In genomic region chr1:37871704-37872103, GRCm38 (mm10) we compare ENCODE assay signal across 8 mouse cellular contexts. TPM values are rescaled to one million over a fixed set of nuclear protein-coding genes. Genes with fewer than 3 reads are reported as not detected.
DNase-seq lines count a peak whose midpoint lies in the region; ATAC-seq and TF ChIP-seq lines count a peak whose summit lies in the region.

Gene Lipt1, plus strand, starts transcription at chr1:37871738.

- no peak for TF ChIP-seq CTCF in liver, embryonic 14.5 days (IDR thresholded peaks at IDR 0.05; ENCODE audit: low read depth)

- 3% methylated on average over 7 of the region's 7 CpGs for WGBS in heart, embryonic 14.5 days
- WGBS in liver, embryonic 14.5 days (ENCODE audit: insufficient replicate concordance): 16% methylated on average over 7 of the region's 7 CpGs
- WGBS in neural tube, embryonic 12.5 days: 7% methylated on average over 7 of the region's 7 CpGs

- peak within 1 kb of the TSS; percentile 77 to 80 for H3K27ac ChIP-seq in heart, embryonic 14.5 days (replicated peaks in 1 of 2; ENCODE audit: control insufficient read depth in 1 of 2, insufficient read depth in 1 of 2, low read depth in 2 of 2, low read length in 2 of 2)
- peak within 1 kb of the TSS; percentile 61 for H3K27ac ChIP-seq in liver, embryonic 14.5 days
- no peak within 1 kb of the TSS; the same call in 1 of the 2 replicates for H3K27ac ChIP-seq in neural tube, embryonic 12.5 days

- no peaks in the 10 kb centered on the region; the same call in 1 of the 2 replicates for H3K27me3 ChIP-seq in heart, embryonic 14.5 days (ENCODE audit: control insufficient read depth, insufficient read depth, low read length)
- H3K27me3 ChIP-seq in liver, embryonic 14.5 days (ENCODE audit: control insufficient read depth, insufficient read depth, low read length): no peaks in the 10 kb centered on the region
- H3K27me3 ChIP-seq in neural tube, embryonic 12.5 days (replicated peaks): peaks cover 3% of the 10 kb centered on the region; the same call in 1 of the 2 replicates

- peaks cover 2 to 7% of the 10 kb centered on the region in 2 experiments; a peak in 2 of 4 replicates for H3K4me1 ChIP-seq in heart, embryonic 14.5 days (ENCODE audit: control insufficient read depth in 2 of 2, insufficient read depth in 2 of 2, low read length in 2 of 2)
- peaks cover 11 to 23% of the 10 kb centered on the region in 2 experiments for H3K4me1 ChIP-seq in liver, embryonic 14.5 days (replicated peaks; ENCODE audit: control insufficient read depth in 2 of 2, insufficient read depth in 2 of 2, low read length in 1 of 2)
- H3K4me1 ChIP-seq in neural tube, embryonic 12.5 days: no peaks in the 10 kb centered on the region

- no peak for TF ChIP-seq EP300 in liver, embryonic 14.5 days (IDR thresholded peaks at IDR 0.05; ENCODE audit: low read depth)

- peaks cover 3% of the 10 kb centered on the region; the same call in 1 of the 2 replicates for H3K9me3 ChIP-seq in heart, embryonic 14.5 days (ENCODE audit: control insufficient read depth, low read length)
- H3K9me3 ChIP-seq in liver, embryonic 14.5 days (ENCODE audit: control insufficient read depth, low read length): no peaks in the 10 kb centered on the region
- H3K9me3 ChIP-seq in neural tube, embryonic 12.5 days: peaks cover 7% of the 10 kb centered on the region; the same call in 1 of the 2 replicates

- DNase-seq in adrenal gland, adult 2 months: no peak
- no peak for DNase-seq in adrenal gland, adult 18-20 months (ENCODE audit: low spot score in 2 of 2)
- peak; percentile 41 for DNase-seq in urinary bladder, postnatal 14 days (ENCODE audit: low spot score)
- no peak for DNase-seq in urinary bladder, adult 2 months (ENCODE audit: low spot score)
- no peak for DNase-seq in liver, embryonic 14.5 days (ENCODE audit: low read depth in 3 of 3, low spot score in 3 of 3)
- no peak for DNase-seq in spleen, adult 18-20 months

- H3K36me3 ChIP-seq in heart, embryonic 14.5 days (ENCODE audit: control insufficient read depth, insufficient read depth, low read length): peaks cover 21% of the 10 kb centered on the region
- H3K36me3 ChIP-seq in liver, embryonic 14.5 days (replicated peaks; ENCODE audit: control insufficient read depth, insufficient read depth, low read depth): peaks cover 9% of the 10 kb centered on the region
- H3K36me3 ChIP-seq in neural tube, embryonic 12.5 days: peaks cover 19% of the 10 kb centered on the region

- H3K4me3 ChIP-seq in heart, embryonic 14.5 days (ENCODE audit: control insufficient read depth in 1 of 2, insufficient read depth in 1 of 2, low read depth in 1 of 2, low read length in 2 of 2): peak within 1 kb of the TSS; percentile 58 to 63
- peak within 1 kb of the TSS; percentile 66 to 72 for H3K4me3 ChIP-seq in liver, embryonic 14.5 days (ENCODE audit: insufficient read depth in 1 of 2, low read depth in 2 of 2, low read length in 2 of 2)
- H3K4me3 ChIP-seq in neural tube, embryonic 12.5 days: peak within 1 kb of the TSS; percentile 50

- ATAC-seq in heart, embryonic 14.5 days (ENCODE audit: insufficient number of reproducible peaks, insufficient read depth, low FRiP score, low read depth): peak; percentile 66
- peak; percentile 57 for ATAC-seq in liver, embryonic 14.5 days (ENCODE audit: insufficient read depth)
- ATAC-seq in neural tube, embryonic 12.5 days (ENCODE audit: low FRiP score, low read depth): peak; percentile 54

- peak within 1 kb of the TSS; percentile 87 for H3K4me2 ChIP-seq in heart, embryonic 14.5 days (ENCODE audit: low read length)
- peak within 1 kb of the TSS; percentile 94 for H3K4me2 ChIP-seq in liver, embryonic 14.5 days (ENCODE audit: low read depth)
- peak within 1 kb of the TSS; percentile 73 for H3K4me2 ChIP-seq in neural tube, embryonic 12.5 days (replicated peaks)

- peak within 1 kb of the TSS; percentile 73 for H3K9ac ChIP-seq in heart, embryonic 14.5 days (ENCODE audit: low read length)
- H3K9ac ChIP-seq in liver, embryonic 14.5 days (replicated peaks): peak within 1 kb of the TSS; percentile 70
- peak within 1 kb of the TSS; percentile 40 for H3K9ac ChIP-seq in neural tube, embryonic 12.5 days

RNA-seq across cellular contexts. Expression of gene Lipt1, which starts in this region (rescaled TPM):
- 10 to 100 TPM; 13.4 to 22.6 TPM for total RNA-seq in adrenal gland, adult 2 months (2021)
- polyA plus RNA-seq in adrenal gland, adult 2 months (2012; rRNA removed): 1.3 TPM in 2 replicates
- 10 to 100 TPM in 1 of 2 experiments, 1 to 10 TPM in 1; 10.0 to 15.8 TPM for total RNA-seq in adrenal gland, adult 18-20 months (2021)
- polyA plus RNA-seq in urinary bladder, adult 2 months (2012; rRNA removed): 6.5 and 6.6 TPM in 2 replicates
- 7.4 and 8.2 TPM in 2 replicates for polyA plus RNA-seq in heart, embryonic 14.5 days (2014; fragmentation: Nextera tagmentation; extraction: Ambion mirVana)
- polyA plus RNA-seq in liver, embryonic 14.5 days (2012; rRNA removed): 2.3 and 2.8 TPM in 2 replicates
- 3.5 and 3.7 TPM in 2 replicates for polyA plus RNA-seq in liver, embryonic 14.5 days (2014; fragmentation: Nextera tagmentation; extraction: Ambion mirVana)
- 7.1 and 7.9 TPM in 2 replicates for polyA plus RNA-seq in neural tube, embryonic 12.5 days (2016; fragmentation: Nextera tagmentation; extraction: Ambion mirVana)
